Mouse (Mus musculus) CD8-positive naive resting alpha-beta T cell, adult 2 months (primary cell): ENCODE results near the gene Gm10662.
"Not testable (repeated sequence)": the region's sequence is repeated elsewhere in the genome, so short reads cannot be mapped to it uniquely, and the experiment has no call there.

Source experiments
- DNase-seq, 2 experiments: peaks; one replicate each; pipeline ENCODE4 v3.0.0; 2022; ENCODE audit warnings: low read depth in 2 of 2, low spot score in 2 of 2

Gene Gm10662

GRCm38 (mm10) chr7:23144380-23144779, at the start of gene Gm10662:
Gm10662 (minus strand) TSS chr7:23144480.
- not testable (repeated sequence) for DNase-seq

GRCm38 (mm10) chr7:23163505-23163904, 19.2 kb upstream of the Gm10662 start:
- not testable (repeated sequence) for DNase-seq
